Mouse (Mus musculus) stomach, postnatal 0 days (tissue): ENCODE results near the gene Cdan1. TPM values are rescaled to one million over a fixed set of nuclear protein-coding genes. Genes with fewer than 3 reads are reported as not detected.

ENCODE experiments used
- ATAC-seq: fragments of 200-750 bp; cut with Nextera tagmentation; 2 replicates; pipeline ENCODE4 v1.8.0; 2017; ENCODE audit not compliant: low FRiP score, low TSS enrichment
- DNase-seq: peaks from one replicate; pipeline ENCODE4 v3.0.0-alpha.2; 2016; ENCODE audit warnings: low spot score
- H3K27ac ChIP-seq: fragments of 300-500 bp; sonication (generic); replicated peaks from 2 replicates; pipeline ENCODE4 v1.5.1; 2014; ENCODE audit warnings: mild to moderate bottlenecking, control low read depth
- H3K27me3 ChIP-seq: fragments of 300-500 bp; sonication (generic); 2 replicates; pipeline ENCODE4 v1.6.1; 2014; ENCODE audit warnings: low read length; ENCODE audit not compliant: control insufficient read depth, insufficient read depth
- H3K36me3 ChIP-seq: fragments of 300-500 bp; sonication (generic); 2 replicates; pipeline ENCODE4 v1.6.1; 2014; ENCODE audit warnings: low read length, mixed read lengths; ENCODE audit not compliant: control insufficient read depth, insufficient read depth
- H3K4me1 ChIP-seq: fragments of 300-500 bp; sonication (generic); replicated peaks from 2 replicates; pipeline ENCODE4 v1.6.1; 2014; ENCODE audit warnings: antibody characterized with exemption; ENCODE audit not compliant: control insufficient read depth, insufficient read depth
- H3K4me2 ChIP-seq: fragments of 300-500 bp; sonication (generic); replicated peaks from 2 replicates; pipeline ENCODE4 v1.6.1; 2014; ENCODE audit warnings: low read depth, mild to moderate bottlenecking, control low read depth, moderate library complexity
- H3K4me3 ChIP-seq: fragments of 300-500 bp; sonication (generic); 2 replicates; pipeline ENCODE4 v1.5.1; 2014; ENCODE audit warnings: low read depth, low read length, control low read depth
- H3K9ac ChIP-seq: fragments of 300-500 bp; sonication (generic); 2 replicates; pipeline ENCODE4 v1.6.1; 2014; ENCODE audit warnings: mild to moderate bottlenecking, low read length, control low read depth, mixed read lengths
- H3K9me3 ChIP-seq: fragments of 300-500 bp; sonication (generic); 2 replicates; pipeline ENCODE4 v1.6.1; 2016; ENCODE audit warnings: low read length; ENCODE audit not compliant: control insufficient read depth
- CTCF ChIP-seq: IDR thresholded peaks from 2 replicates; pipeline ENCODE4 v1.5.1; 2016; ENCODE audit warnings: antibody characterized with exemption, low read depth, mild to moderate bottlenecking, moderate library complexity
- EP300 ChIP-seq: optimal IDR thresholded peaks from 2 replicates; pipeline ENCODE3; 2016; ENCODE audit warnings: antibody characterized with exemption
- WGBS: fragments of 180-500 bp; shearing (Covaris S2); extraction: QIAGEN DNeasy Blood & Tissue Kit; methylation state at CpG from one replicate; pipeline ENCODE4 v1.1.7; 2014; 5-methylcytosine and 5-hydroxymethylcytosine counted together
- polyA plus RNA-seq: library from polyadenylated mRNA; unstranded; fragments of >200 nt; fragmentation: Nextera tagmentation; extraction: Ambion mirVana; gene quantifications from 2 replicates; pipeline ENCODE4 v1.2.1, GENCODE M21; 2015

Gene Cdan1
- polyA plus RNA-seq, 1 experiment from 2014 or later: 2.5 TPM

DNA sequence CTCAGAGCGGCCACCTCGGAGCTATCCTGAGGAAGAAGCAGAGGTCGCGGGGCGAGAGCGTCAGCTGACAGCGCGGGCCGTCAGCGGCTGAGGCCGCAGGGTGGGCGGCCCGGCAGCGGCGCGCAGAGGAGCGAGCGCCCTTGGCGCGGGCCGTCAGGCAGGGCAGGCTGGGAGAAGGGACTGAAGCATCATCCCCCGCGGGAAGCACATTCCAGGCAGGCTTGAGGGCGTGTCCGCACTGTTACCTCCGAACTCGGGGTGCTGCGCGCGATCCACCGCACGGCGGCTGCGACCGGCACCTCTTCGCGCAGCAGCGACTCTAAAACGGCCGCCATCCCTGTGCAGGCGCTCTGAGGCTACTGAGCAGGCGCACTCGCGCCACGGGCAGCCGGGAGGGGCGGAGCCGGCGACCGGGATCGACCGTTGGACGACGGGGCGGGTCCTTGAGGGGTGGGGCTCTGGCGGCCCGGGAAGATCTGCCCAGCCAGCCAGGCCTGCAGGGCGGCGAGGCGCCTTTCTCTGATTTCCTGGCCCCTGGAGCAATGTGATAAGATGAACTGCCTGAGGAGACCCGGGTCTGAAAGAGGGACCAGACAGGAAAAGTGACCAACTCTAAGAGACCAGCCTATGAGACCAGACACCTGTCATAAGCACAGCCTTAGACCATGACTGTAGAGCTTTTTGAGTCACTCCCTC lies 118.6 kb downstream of the Cdan1 start:
- Histone ChIP-seq H3K9ac (peak overlapping the region; percentile 86), H3K4me2 (peak overlapping the region; percentile 99), H3K4me3 (peak overlapping the region; percentile 88), H3K36me3 (peaks cover 7% of the 10 kb centered on the region), H3K4me1 (peaks cover 7% of the 10 kb centered on the region; the same call in 1 of the 2 replicates), H3K27me3 (no peaks in the 10 kb centered on the region), H3K27ac (peak overlapping the region; percentile 92), H3K9me3 (no peaks in the 10 kb centered on the region)
- TF ChIP-seq CTCF (peak; percentile 37), EP300 (no peak)
- peak; percentile 97 for DNase-seq
- ATAC-seq: peak; percentile 99
- under 1% methylated on average over 61 of the region's 61 CpGs for WGBS

DNA sequence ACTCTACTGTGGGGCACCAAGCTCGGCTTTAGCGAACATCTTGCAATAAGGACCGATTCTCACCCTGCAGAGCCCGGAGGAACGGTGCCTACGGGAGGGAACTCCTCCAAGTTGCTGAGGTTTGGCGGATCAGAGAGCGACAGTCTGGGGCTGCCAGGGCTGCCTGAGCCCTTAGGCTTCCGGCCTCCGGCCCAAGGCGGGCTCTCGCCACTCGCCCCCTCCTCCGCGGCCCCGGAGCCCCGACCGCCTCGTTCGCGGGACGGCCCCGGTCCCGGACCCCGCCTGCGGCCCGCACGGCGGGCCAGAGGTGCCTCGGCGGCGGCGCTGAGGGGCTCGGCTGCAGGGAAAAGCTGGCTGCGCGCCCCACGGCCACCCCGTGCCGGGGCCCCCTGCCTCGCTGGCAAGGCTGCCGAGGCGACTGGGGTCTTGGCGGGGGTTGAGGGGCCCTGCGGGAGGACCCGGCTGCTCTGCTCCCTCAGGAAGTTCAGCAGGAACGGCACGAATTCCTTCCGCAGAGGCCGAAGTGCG lies 119.2 kb downstream of the Cdan1 start:
- TF ChIP-seq EP300: no peak
- no peak for TF ChIP-seq CTCF
- Histone ChIP-seq H3K4me2 (peak overlapping the region; percentile 99), H3K4me1 (peaks cover 7% of the 10 kb centered on the region; the same call in 1 of the 2 replicates), H3K9ac (peak overlapping the region; percentile 86), H3K27me3 (no peaks in the 10 kb centered on the region), H3K36me3 (peaks cover 10% of the 10 kb centered on the region), H3K4me3 (peak overlapping the region; percentile 88), H3K9me3 (no peaks in the 10 kb centered on the region), H3K27ac (peak overlapping the region; percentile 92)
- DNase-seq (no peak), ATAC-seq (peak; percentile 21)
- WGBS: 0% methylated on average over 30 of the region's 50 CpGs

DNA sequence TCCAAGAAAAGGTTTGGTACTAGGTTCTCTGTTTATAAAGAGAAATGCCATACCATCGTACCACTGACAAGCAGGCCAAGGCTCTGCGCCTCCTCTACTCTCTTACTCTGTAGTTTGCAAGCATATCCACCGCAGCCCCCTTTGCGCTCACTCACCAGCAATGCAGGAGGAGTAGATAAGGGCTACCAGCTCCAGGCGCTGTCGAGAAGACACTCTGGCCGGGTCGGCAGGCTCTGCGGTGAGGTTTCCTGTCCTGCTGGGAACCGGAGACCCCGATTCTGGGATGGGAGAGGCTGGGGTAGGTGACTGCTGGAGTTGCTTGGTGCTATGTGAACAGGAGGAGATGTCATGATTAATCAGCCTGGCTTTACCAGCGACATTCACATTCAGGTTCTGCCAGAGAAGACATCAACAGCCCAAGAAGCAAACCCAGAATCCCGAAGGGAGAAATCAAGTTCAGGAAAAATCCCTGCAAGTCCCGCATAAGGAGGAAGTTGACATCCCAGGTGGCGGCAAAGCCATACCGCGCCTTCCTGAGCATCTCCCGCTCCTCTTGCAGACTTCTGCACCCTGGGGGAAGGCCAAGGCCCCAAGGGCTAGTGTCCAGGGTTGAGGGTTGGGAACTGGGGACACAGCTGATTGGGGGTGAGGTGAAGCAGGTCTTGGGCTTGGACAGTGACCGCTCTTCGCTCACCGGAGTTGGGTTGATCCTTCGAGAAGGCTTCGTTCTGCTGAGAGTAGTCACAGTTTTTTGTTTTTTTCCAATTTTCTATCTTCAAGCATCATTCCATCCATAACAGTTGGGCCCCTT lies 119.9 kb downstream of the Cdan1 start:
- DNase-seq: peak; percentile 12
- no peak for ATAC-seq
- Histone ChIP-seq H3K4me1 (peaks cover 7% of the 10 kb centered on the region; the same call in 1 of the 2 replicates), H3K27ac (peak overlapping the region; percentile 92), H3K9ac (peak overlapping the region; percentile 86), H3K9me3 (no peaks in the 10 kb centered on the region), H3K4me3 (peak overlapping the region; percentile 88), H3K27me3 (no peaks in the 10 kb centered on the region), H3K36me3 (peaks cover 17% of the 10 kb centered on the region), H3K4me2 (peak overlapping the region; percentile 99)
- 7% methylated on average over 23 of the region's 23 CpGs for WGBS
- TF ChIP-seq EP300 (no peak), CTCF (no peak)

DNA sequence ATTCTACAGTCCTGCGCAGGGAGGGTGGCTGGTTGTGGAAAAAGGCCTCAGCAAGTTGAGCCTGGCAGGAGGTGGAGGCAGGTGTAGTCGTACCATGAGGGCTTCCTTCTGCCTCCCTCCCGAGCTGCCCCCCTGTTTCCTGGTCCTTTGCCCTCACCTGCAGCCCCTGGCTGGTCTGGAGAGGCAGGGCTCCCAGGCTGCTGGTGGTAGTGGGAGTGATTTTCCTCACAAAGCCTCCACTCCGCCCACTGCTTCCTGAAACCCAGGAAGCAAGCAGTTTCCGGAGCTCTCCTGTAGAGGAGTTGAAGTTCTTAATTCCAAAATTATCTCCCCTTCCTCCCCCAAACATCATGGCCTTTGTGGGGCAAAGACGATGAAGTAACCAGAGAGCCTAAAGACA lies 125.8 kb downstream of the Cdan1 start:
- no peak for ATAC-seq
- DNase-seq: no peak
- TF ChIP-seq CTCF (no peak), EP300 (no peak)
- Histone ChIP-seq H3K36me3 (peaks cover 44% of the 10 kb centered on the region), H3K27me3 (no peaks in the 10 kb centered on the region), H3K27ac (no peak overlapping the region), H3K9ac (no peak overlapping the region), H3K4me3 (no peak overlapping the region), H3K4me1 (no peaks in the 10 kb centered on the region), H3K9me3 (no peaks in the 10 kb centered on the region), H3K4me2 (no peak overlapping the region)
- WGBS: 76% methylated on average over 6 of the region's 6 CpGs

- H3K4me2 ChIP-seq: no peak overlapping the region
- no peak overlapping the region for H3K27ac ChIP-seq
- peaks cover 44% of the 10 kb centered on the region for H3K36me3 ChIP-seq
- no peaks in the 10 kb centered on the region for H3K27me3 ChIP-seq
- DNase-seq: no peak
- no peaks in the 10 kb centered on the region for H3K4me1 ChIP-seq
- H3K4me3 ChIP-seq: no peak overlapping the region
- H3K9me3 ChIP-seq: no peaks in the 10 kb centered on the region
- TF ChIP-seq CTCF (no peak), EP300 (no peak)
- no peak for ATAC-seq
- 69% methylated on average over 4 of the region's 4 CpGs for WGBS
- no peak overlapping the region for H3K9ac ChIP-seq
These were observed 126.3 kb downstream of the Cdan1 start for GRCm38 (mm10) chr2:120723621-120724020.

DNA sequence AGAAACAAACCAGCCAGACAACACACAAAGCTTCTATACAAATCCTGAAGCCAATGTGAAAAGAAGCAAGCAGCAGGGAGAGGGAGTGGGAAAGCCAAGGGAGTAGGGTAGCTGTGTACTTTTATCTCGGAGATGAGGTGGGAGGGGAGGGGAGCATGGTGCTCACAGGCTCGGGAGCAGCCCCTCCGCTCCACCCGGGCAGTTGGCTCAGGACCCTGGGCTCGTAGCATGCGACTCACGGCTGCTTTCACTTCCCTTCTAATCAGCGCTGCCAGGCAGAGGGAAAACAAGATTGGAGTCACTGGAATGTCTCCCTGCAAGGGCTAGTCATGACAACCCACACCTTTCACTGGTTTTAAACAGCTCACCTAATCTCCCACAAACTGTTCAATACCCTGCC lies 127.4 kb downstream of the Cdan1 start:
- no peak overlapping the region for H3K27ac ChIP-seq
- H3K9ac ChIP-seq: no peak overlapping the region
- peaks cover 46% of the 10 kb centered on the region for H3K36me3 ChIP-seq
- TF ChIP-seq CTCF (no peak), EP300 (no peak)
- H3K27me3 ChIP-seq: no peaks in the 10 kb centered on the region
- H3K4me1 ChIP-seq: no peaks in the 10 kb centered on the region
- WGBS: 85% methylated on average over 8 of the region's 8 CpGs
- ATAC-seq: 0 out of 2 replicates have a peak, but pooled peaks have one; percentile 12
- no peak overlapping the region for H3K4me3 ChIP-seq
- H3K9me3 ChIP-seq: no peaks in the 10 kb centered on the region
- DNase-seq: no peak
- H3K4me2 ChIP-seq: no peak overlapping the region
